Mouse (Mus musculus) cortical plate, adult 2 months (tissue): ENCODE measurements at regions not wholly inside any gene's neighbourhood (a gene's known extent, or its start where the extent isn't known, plus 50 kb on each side); places are given as distances from the start of the nearest gene placed in this dataset.

Source experiments
- CTCF ChIP-seq: fragments of 200-500 bp; IDR thresholded peaks from 2 replicates; pipeline ENCODE4 v1.5.1; 2011; ENCODE audit warnings: mild to moderate bottlenecking, control low read depth, low read length; ENCODE audit not compliant: insufficient read depth; ENCODE audit errors: extremely low read depth
- POLR2A ChIP-seq: fragments of 200-500 bp; IDR thresholded peaks from 2 replicates; pipeline ENCODE4 v1.6.1; 2011; ENCODE audit warnings: mild to moderate bottlenecking, low read length, control low read depth; ENCODE audit not compliant: insufficient read depth; ENCODE audit errors: extremely low read depth

DNA sequence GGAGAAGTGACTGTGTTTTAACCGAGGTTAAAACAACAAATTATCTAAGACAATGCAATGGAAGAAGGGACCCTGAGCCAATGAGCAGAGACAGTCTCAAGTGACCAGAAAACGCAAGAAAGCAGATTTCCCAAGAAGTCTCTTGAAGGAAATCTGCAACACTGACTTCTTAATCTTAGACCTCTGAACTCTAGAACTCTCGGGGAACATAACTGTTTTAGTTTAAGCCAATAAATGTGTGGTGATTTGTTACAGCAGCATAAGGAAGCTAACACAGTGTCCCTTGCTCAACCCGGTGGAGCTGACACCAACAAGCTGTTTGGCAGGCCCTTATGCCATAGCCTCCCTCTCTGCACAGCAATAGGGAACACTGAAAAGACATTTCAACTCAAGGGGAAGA, 69.0 kb upstream of the Actbl2 start:
- TF ChIP-seq CTCF (no peak), POLR2A (no peak)
